Mouse (Mus musculus) left cerebral cortex, adult 11 months (tissue): ENCODE data around the gene Iqcj.

ENCODE experiments used
- DNase-seq: peaks from one replicate; pipeline ENCODE4 v3.0.0; 2022; ENCODE audit warnings: low spot score

The Iqcj gene

DNA sequence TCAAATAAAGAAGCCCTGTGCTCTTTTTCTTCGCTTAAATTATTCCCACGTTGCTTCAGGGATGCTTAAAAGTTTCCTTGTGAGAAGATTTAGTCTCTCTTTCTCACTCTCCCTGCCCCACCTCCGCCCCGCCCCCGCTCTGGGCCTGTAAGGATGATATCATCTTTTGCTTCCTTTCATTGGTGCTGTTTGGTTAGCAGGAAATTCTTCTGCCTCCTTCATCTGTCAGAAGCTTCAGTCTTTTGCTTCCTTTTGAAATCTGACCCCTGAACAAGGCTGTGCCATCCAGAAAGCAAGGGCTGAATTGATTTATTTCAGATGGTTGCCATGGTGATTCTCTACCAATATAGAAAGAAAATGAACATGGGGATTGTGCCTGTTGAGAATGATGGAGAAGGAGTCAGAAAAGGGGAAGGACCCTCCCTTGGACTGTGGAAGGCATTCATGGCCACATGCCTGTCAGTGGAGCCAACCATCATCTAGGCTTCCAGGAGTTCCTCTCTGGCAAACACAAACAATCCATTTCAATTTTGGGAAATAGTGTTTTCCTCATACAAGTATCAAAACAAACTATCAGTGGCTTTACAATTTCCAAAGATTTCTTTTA, 62.5 kb downstream of the Iqcj start:
- peak; percentile 11 for DNase-seq

DNA sequence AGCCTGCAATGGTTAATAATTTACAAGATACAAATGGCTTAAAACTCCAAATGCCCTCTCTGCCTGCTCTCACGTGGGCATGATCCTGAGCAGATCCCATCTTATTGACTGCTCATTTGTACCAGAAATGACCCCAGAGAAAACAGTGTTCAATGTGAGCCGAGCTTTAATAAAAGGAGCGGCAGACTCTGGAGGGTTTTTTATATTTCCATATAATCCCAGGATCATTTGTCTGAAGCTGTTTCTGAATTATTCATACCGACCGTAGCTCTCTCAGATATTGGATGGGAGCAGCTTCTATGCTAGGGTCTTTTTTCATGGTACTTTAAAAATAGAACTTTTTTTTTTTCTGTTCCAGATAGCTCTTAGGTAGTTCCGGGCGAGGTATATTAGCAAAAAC, 67.7 kb downstream of the Iqcj start:
- DNase-seq, result no peak

DNA sequence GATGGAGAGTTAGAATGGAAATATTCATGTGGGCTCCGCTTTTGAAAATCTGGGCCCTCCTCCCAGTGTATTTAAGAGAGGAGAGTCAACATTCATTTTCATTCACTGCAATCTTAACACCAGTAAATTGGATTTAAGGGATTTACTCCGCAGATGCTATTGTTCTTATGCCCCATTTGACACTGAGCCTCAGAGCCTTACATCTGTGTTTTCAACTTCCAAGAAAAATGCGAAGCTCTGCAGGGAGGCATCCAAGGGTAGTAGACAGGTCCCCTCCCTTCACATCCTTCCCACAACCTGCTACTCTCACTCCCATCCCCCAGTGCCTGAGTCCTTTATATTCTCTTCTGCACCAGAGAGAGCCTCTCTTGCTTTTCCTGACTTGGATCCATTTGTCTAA, 68.1 kb downstream of the Iqcj start:
- DNase-seq, result no peak

DNA sequence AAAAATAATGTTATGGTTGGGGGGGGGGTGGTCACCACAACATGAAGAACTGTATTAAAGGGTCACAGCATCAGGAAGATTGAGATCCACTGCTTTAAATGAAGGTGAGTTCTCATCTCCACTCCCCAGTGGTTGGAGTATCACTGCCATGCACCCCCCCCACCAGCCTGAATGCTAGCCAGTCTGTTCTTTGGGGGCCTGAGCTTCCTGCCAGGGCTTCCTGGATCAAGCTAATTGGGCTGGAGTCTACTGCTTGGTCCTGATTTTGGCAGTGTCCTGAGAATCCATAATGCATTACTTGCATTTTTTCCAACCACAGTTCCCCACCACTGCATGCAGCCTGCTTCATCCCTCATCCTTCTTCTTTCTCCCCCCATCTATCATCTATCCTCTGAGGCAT, 68.7 kb downstream of the Iqcj start:
- DNase-seq, result no peak

DNA sequence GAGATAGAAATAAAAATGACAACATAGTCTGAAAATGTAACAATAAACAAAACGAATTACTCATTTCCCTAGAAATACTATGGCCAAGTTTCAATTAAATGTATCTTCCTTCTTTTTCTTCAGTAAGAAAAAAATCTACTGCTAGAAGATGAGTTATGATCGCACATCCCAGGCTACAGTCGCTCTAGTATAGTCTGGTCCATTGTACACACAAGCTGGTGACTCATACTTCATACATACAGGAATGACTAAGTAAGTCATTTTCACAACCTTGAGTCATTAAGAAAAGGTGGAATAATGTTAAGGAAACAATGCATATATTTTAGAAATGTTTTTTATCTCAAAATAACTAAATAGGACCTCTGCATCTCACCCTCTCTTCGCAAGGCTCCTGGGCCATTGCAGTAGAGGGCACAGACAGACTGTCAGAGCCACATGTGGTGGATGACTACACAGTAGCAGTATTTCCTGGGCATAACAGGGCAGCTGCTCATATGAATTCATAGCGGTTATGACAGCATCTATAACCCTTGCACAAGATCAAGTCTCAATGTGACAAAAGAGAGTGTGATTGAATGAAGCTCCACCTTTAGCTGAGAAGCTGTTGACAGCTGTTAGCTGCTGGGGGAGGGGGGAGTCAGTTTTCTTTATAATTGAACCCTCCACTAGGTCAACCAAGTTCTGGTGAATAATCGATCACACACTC, 70.1 kb downstream of the Iqcj start:
- no peak for DNase-seq

DNA sequence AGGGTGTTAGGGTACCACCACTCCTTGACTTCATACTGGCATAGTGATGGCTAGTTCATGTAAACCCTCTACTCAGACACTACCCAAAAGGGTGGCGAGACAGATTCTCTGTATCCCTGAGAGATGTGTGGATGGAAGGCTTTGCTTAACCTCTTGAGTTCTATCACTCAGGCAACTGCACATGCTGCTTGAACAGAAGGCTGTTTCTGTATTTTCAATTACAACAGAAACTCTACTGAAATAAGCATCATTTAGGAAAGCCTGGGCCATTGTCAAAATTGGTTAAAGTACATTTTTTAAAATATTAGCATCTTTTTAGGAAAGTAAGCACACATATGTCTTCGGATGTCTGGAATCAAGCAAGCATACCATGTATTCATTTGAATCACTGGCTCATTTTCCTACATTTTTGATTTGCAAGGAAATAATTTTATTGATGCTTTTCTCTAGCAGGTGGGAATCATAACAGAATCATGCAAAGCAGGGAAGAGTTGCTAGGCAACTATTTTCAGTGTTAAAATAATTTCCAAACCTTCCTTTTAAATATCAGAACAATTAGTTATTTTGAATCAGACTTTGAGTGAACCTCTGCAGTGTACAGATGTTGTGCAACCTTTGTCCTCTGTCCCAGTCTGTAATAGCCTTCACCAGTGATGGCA, 82.4 kb downstream of the Iqcj start:
- no peak for DNase-seq

DNA sequence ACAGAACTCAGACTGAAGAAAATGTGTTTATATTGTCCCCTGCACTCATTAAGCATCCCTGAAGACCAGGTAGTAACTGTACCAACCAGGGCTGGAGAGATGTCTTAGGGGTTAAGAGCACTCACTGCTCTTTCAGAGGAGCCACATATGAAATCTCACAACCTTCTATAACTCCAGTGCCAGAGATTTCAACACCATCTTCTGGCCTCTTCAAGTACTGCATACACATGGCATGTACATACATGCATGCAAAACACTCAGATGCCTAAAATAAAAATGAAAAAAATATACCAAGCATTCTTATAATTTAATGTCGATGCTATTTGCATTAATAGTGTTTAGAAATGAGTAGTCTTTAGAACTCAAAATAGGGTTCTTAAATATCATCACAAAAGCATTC, 88.0 kb downstream of the Iqcj start:
- no peak for DNase-seq

DNA sequence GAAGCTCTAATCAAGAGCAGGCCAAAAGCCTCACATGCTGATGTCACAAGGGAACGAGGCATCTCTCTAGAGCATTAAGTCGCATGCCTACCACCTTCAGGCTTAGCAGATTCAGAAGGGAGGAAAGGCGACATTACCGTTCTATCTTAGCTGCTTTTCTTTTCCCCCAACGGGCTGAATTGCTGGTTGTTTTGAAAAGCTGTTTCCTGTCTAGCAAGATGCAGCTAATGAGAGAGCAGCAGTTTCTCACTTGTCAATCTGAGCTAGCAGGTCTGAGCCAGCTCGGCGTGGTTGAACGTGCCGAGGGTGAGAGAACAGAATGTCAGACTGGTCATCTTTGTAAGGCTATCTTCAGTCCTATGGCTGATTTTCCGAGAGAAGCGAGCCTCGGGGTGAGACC, 91.3 kb downstream of the Iqcj start:
- DNase-seq, result no peak

DNA sequence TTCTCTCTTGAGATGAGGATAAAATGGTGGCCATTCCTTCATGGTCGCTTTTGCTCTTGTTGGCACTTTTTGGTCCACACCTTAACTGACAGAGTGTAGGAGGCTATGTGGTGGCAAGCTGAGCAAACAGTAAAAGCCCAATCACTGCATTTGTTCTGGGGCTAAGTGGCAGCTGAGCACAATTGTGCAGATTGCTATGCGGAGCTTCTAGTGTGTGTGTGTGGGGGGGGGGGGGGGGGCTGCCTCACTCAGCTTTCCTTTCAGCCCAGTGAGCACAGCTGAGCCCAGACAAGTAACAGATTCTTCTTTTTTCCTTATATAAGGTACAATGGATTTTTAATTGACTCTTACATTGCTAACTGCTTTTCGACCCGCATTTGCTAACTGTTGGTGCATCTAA, 110.4 kb downstream of the Iqcj start:
- no peak for DNase-seq

DNA sequence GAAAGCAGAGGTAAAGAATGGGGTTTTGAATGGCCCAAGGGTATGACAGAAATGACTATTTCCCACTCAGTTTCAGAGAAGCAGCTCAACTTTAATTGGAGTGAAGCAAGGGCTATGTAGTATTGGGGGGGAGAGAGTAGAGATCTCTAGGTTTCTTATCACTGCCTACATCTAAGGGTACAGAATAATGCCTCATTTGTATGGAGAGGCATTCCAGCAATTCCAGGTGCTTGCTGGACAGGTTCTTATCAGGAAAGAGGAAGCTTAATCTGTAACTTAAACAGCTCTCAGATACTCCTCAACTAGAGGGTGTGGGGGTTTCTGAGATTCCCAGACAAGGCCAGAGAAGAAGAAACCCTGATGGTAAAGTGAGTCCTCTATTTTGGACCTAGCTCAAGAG, 120.3 kb downstream of the Iqcj start:
- no peak for DNase-seq

DNA sequence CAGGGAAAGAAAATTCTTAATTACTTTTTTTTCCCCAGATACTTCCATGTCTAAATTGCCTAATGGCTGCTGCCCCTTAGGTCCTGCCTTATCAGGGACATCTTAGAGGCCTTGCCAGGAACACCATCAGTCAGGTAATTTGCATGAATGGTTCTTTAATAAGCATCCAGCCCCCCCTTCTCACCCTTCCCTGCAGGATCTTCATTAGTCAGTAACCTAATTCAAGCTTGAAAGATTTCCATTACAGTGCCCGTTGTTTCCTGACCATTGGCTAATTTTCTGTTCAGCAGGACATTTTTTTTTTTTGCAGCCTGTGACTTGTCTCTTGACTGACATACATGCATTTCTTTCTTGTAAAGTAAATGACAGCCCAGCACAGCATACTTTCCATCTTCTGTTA, 123.8 kb downstream of the Iqcj start:
- no peak for DNase-seq

DNA sequence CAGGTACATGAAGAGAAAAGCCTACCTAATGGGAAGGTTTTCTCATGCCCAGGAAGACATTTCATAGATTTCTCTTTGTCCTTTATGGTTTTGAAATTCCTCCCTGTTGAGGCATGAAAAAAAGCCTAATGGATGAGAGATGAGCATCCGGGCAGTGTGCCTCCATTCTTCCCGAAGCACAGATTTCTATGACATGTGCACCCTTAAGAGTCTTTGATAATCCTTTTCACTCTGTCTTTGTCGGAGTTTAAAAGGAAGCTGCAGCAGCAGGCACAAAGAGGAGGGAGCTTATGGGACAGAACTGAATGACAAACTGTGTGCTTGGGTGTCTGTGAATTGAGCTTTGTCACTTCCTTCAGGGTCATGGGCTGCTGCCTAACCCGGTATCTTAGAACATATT, 127.4 kb downstream of the Iqcj start:
- DNase-seq, result no peak

DNA sequence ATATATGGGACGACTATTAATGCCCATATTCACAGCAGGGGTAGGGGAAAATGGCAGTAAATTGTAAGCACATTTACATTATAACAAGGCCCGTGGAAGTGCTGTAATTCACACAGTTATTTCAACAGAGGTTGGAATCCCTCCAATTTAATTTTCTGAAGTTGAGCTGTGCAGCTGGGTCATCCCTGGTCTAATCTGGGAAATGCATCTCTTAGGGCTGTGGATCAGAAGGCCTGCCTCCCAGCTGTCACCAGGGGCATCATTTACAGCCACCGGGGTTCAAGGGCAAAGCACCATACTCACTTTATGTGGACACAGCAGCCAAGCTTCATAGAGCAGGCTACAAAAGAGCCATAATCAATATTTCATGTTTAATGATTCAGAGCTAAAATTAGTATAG, 144.1 kb downstream of the Iqcj start:
- no peak for DNase-seq

DNA sequence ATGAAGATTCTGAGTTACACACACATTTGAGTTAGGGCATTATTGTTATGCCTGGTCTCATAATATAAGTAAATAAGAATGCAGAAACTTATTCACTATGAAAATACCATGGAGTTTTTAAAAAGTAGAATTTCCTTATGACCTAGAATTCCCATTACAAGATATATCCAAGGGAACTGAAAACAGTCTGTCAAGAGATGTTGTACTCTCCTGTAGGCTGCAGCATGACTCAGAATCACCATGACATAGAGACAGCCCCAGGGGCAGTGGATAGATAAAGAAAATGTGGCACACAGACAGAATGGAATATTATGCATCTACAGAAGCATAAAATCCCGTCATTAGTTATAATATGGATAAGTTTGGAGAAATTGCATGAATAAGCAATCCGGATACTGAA, 150.9 kb downstream of the Iqcj start:
- DNase-seq, result no peak

DNA sequence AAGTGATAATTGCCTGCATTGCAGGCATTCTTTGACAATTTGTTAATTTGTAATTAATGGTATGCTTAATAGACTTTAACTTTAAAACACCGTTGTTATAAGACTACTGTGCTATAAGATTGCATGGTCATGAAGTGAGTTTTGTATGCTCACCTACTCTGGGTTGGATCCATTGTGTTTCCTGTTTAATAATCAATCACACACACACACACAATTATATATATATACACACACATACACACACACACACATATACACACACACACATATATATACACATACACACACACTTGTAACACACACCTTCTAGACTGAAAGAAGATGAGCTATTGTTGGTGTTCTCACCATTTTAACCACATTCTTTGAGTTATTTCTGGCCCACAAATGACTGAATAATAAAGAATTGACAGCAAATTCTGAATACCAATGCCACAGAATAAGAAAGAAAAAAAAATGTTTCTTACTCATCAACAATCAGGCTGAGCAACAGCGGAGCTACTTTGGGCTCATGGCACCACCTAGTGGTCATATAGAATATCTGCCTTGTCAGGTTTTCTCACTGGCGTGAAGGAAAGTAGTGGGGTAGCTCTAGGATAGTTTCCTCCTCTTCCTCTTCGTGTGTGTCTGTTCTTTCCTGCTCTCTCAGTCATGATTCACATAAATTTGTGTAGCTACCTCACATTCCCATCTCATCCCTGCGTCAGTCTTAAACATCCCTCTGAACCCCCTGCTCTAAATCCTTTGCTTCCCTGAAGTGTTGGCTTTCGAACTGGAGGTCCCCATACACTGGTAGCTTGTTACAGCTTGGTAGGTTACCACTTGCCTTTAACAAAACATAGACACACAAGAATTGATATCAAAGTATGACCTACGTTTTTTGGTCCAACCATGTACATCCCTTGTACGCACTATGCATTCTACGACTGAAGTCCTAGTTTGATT, 153.7 kb downstream of the Iqcj start:
- DNase-seq, result no peak

DNA sequence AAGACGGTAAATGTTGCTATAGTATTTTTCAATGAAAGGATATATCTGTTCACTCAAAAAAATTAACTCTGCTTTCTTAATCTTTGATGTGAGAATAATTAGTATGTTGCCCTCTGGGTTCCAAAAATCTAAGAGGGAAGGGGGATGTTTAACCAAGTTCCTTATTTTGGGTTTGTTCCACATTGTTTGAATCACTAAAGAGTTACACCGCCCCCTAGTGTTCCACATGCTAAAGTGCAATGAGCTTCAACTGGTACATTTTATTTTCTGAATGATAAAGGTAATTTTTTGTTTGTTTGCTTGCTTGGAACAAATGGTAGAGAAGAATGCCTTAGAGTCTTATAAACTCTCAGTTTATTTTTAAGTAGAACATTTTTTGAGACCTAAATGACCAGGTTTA, 161.5 kb downstream of the Iqcj start:
- no peak for DNase-seq

DNA sequence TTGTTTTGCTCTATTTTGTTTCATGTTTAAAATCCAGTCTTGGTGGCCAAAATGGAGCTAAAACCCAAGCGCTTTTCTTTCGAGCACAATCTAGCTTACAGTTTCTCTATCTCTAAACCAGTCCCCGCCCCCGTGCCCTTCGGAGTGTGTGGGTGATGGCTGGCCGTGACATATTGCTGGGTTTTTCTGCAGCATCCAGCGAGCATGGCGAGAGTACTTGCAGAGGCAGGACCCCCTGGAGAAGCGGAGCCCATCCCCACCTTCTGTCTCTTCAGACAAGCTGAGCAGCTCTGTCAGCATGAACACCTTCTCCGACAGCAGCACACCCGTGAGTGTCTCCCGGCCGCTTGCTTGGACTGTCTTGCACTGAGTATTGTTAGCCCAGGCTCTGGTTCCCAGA, 163.1 kb downstream of the Iqcj start:
- no peak for DNase-seq

DNA sequence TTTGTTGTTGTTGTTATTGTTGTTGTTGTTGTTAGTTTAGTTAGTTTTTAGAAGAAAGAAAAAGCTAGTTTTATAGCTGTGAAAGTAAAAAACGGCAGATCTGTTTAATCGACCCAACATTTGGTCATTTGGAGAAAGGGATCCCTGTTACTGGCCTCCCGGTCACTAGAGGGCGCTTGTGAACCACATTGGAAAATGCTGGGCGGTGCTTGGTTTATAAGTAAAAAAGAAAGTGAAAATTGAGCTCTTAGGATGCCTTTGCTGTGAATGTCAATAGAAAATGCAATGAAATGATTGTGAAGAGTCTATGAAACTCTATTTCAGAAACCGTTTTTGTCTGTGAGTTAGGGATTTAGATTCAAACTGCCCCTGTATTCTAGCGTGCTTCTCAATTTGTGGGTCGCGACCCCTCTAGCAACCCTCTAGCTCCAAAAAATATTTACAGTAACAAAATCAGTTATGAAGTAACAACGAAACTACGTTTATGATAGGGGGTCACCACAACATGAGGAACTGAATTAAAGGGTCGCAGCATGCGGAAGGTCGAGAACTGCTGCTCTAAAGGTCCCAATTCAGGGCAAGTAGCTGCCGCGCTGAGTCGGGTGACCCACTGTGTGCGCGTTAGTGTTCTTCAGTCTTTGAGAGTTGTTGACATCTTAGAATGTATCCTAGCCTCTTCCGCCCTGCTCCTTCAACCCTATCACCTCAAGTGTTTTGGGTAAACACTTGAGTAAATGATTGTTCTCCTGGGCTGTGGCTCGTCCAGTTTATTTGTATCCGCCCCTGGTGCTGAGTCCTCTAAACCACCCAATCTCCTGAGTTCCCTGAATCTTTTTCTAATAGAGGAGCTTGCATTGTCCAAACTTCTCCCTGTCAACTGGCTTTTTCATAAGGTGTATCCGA, 164.6 kb downstream of the Iqcj start:
- DNase-seq, result no peak

DNA sequence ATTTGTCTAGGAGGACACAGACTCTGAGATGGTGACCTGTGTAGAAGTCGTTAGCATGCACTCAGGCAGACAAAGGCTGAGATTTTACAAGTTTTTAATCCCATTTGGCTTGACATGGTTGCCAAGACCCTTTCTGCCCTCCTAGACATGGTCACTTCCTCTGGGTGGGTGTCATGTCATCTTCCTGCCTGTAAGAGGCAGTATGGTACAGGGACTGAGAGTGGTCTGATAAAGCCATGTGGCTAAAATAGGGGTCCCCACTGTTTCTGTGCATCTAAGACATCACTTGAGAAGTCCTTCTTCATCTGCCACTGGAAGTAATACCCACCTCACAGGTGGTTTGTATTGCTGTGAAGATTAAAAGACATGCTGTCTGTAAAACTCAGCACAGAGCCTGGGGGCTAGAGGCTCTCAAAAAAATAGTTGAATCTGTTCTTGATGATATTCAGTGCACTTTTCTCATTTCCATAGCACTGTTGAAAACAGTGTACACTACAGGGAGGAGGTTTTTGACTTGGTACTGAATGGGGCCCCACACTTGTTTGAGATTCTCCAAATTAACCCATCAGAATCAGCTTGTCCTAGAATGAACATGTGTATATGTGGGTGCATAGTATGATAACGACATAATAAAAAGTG, 167.3 kb downstream of the Iqcj start:
- no peak for DNase-seq

DNA sequence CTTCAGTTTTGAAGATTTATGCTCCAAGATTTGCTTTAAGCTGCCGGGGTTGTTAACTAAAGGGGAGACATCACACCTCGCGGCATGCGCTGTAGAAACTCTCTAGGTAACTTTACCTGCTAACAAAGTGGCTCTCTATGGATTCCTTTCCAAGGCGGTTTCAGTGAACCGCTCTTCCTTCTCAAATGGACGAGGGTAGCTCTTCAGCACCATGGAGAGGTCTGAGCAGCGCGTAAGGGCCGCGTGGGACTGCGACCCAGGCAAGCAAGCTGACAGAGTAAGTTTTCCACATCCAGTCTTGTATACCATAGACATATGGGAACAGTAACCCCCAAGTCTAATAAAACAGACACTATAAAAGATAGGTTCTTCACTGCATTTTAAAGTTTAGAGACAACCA, 172.7 kb downstream of the Iqcj start, which contains the start of gene Schip1:
Gene Schip1, plus strand, starts transcription at position 72 of the 400 bp plus-strand sequence.
- no peak for DNase-seq
